Mouse (Mus musculus) G1E-ER4 (cell line): ENCODE data around the gene Stx1a. TPM values are rescaled to one million over a fixed set of nuclear protein-coding genes. Genes with fewer than 3 reads are reported as not detected.

Source experiments
- GATA1 ChIP-seq: IDR thresholded peaks from one replicate; pipeline ENCODE4 v1.8.0; 2012; ENCODE audit warnings: low read length, inconsistent platforms
- polyA plus RNA-seq: library from polyadenylated mRNA; stranded (reverse); fragments of >175 nt; gene quantifications from 2 replicates; pipeline ENCODE4 v1.2.3, GENCODE M21; 2012

Stx1a gene
- 7.6 and 7.9 TPM in 2 replicates for polyA plus RNA-seq

DNA sequence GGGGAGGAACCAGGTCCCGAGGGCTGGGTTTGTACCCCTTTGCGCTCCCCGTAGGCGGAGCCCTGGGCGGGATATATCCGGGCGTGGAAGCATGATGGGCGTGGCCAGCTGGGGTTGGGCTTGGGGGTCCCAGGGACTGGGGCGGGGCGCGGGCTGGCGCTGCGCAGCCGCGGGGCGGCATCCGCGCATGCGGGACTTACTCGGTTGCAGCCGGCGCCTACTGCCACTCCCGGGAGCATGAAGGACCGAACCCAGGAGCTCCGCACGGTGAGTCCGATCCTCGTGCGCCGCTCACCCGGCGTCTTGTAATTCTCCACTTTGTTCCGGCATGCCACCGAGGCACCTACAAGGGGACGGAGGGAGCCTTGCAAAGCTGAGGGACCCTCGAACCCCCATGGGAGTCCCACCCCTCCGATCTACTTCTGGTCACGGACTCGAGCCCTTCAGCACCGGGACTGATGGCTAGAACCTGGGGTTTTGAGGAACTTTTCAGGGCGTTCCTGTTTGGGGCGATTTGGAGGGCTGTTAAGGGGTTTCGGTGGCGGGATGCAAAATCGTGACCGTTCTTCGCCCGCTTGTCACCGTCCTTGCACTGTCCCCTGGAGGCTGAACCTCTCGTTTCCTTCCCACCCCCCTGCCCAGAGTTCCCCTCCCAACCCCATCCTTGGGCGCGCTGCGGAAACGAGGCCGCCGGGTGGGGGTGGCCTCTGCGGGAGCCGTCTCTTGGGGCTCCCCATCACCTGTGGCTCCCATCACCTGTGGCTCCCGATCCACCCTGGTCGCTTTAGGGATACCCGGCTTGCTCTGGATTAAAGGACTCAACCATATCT is at the start of gene Stx1a:
Gene Stx1a, plus strand, starts transcription at position 139 of the 830 bp plus-strand sequence.
- no peak for TF ChIP-seq GATA1

DNA sequence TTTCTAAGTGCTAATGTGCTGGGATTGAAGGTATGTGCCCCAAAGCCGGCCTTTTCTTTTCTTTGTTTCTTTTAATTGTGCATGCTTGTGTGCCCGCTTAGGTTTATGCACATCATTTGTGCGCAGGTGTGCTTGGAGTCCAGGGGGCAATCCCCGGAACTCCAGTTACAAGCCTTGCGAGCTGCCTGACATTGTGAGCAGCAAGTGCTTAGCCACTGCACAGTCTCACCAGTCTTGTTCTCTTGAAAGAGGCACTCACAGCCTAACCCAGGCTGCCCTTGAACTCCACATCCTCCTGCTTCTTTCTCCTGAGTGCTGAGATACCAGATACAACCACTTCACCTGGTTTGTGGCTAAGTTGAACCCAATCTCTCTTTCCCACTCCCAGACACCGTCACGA is 49.8 kb upstream of the Stx1a start:
- TF ChIP-seq GATA1: no peak

DNA sequence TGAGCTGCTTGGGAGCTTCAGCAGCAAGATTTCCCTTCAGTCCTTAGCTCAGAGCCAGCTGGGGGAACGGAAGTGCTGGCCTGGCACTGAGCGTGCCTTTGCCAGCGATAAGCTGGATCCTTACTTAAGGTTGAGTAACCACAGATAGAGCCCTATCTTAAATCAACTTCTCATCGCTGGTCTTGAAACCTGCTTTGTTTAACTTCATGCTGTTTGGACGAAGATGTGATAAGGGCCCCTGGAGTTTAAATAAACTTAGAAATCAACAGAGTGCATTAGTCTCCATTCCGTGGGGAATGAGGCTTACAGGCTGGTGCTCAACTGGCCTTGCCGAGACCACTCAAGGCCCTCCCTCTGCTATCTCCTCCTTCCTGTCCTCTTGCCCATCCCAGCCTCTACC is 49.0 kb upstream of the Stx1a start:
- peak; percentile 99 for TF ChIP-seq GATA1

DNA sequence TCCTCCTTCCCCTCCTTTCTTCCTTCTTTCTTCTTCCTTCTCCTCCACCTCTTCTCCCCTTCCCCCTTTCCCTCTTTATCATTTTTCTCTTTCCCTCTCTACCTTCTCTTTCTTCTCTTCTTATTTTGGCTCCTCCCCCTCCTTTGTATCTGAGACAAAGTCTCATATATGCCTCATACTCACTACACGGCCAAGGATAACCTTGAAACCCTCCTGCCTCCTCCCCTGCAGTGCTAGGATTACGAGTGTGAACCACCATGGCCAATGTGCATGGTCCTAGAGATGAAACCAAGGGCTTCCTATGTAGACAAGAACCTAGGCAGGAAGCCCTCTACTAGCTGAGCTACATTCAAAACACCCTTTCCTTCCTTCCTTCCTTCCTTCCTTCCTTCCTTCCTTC is 48.4 kb upstream of the Stx1a start:
- no peak for TF ChIP-seq GATA1

DNA sequence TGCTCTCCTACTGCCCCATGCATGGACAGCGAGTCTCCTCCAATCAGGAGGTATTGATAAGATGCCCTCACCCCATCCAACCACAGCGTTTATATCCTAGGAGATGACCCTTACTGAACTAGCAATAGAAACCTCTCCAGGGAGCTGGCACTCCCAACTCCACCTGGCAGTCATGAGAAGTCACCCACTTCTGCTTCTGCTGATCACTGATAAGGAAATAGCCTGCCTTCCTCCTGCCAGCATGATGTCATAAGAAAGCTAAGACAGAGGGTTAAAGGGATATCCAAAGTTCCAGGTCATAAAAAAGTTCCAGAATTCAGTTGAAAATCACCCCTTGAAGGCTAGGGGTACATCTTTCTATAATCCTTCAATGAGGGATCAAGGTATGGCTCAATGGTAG is 47.1 kb upstream of the Stx1a start:
- no peak for TF ChIP-seq GATA1

DNA sequence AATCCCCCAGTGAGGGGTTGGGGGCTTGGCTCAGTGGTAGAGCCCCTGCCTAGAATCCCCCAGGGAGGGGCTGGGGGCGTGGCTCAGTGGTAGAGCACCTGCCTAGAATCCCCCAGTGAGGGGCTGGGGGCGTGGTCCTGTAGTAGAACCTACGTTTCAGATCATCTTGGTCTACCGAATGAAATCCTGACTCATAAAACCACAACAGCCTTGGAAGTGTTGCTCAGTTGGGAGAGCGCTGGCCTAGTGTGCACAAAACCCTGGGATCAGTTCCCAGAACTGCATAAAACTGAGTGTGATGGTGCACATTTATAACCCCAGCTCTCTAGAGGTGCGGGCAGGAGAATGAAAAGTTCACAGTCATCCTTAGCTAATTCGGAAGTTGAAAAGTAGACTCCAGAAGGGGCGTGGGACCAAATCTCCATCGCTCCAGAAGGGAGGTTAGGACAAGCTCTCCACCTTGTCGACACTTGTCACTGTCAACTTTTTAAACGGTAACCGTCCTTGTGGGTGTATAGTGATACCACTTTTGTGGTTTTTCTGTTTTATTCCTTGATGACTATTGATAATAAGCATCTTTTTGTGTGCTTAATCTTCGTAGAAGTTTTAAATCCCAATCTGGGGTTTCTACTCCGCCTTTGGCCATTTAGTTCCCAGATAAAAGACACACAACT is 46.6 kb upstream of the Stx1a start:
- peak; percentile 76 for TF ChIP-seq GATA1

DNA sequence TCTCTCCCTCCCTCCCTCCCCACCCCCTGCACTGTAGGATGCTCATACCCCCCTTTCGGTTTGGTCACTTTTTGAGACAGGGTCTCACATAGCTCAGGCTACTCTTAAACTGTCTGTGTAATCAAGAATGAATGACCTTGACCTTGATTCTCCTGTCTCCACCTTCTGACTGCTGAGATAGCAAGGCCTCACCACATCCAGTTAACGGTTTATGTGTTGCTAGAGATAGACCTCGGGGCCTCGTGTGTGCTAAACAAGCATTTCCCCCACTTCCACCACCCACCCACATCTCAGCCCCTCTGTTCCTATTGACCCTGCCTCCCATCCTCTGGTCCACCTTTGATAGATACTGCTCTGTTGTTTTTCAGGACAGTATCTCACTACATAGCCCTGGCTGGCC is 45.4 kb upstream of the Stx1a start:
- TF ChIP-seq GATA1: no peak

DNA sequence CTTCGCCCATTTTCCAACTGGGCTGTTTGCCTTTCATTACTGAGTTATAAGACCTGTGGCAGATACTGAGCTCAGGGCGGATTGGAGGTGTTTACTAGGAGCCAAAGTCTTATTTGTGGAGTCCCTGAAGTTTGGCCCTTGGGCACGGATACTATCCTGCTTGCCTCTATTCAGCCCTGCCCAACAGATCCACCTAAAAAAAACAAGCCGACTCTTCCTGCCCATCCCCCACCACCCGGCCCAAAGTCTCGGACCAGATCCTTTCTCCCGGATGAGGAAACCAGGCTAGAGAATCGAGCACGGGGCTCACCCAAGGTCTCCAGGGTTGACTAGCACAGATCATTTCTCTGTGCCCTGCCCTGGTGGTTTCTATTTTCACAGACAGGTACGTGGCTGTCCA is 42.1 kb upstream of the Stx1a start:
- no peak for TF ChIP-seq GATA1

DNA sequence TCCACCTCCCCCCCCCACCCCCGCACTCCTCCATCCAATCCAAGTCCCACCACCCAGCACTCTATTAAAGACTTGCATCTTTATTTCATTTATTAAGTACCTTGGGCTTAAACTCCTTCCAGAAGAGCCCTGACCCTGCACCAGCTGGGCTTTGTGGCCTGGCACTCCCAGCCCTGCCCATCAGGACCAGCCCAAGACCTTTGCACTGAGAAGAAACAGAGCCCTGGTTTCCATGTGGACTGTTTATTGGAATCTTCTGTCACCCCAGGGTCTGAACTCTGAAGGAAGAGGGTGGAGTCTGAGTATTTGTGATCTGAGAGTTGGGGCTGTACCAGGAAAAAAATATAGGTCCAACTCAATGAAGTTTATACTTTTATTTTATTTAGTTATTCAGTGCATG is 40.2 kb upstream of the Stx1a start:
- no peak for TF ChIP-seq GATA1

DNA sequence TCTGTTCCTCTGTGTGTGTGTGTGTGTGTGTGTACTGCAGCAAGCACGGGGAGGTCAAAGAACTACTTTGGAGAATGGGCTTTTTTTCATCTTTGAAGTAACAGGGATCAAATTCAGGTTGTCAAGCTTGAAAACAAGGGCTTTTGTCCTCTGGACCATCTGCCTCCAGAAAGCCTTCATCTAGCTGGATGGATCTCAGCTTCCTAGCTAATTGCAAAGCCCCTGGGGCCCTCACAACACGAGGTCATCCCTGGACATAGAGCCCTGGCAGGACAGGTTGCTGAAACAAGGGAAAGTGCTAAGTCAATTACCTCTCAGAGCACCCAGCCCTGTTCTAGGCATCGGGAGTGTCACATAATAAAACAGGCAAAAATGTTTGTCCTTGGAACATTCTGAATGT is 39.5 kb upstream of the Stx1a start:
- TF ChIP-seq GATA1: no peak

DNA sequence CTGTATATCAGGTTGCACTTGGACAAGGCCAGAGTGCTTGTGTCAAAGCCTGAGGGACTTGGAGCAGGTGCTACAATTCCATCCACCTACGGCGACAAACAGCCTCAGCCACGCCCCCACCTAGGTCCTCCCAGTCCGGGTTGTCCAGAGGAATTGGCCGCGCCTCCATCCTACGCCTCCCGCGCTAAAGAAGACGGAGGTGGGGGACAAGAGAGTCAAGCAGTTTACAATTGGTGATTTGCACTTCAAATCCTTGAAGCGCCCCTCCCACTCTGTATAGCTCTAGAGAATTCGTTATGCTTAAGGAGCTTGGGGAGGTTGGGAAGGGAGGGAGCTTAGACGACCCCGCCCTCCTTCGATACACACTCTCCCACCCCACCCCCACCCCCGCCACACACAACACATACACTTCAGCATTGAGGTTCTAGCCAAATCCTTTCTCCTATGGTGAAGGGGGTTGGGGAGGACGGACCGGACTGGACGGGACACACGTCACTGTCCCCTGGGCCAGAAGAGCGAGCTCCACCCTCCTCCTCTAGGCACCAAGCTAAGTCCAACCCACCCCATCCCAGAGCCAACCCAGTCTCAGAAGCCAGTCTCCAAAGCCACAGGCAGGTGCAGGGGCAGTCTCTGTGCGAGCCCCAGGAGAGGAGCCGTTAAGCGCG is 37.5 kb upstream of the Stx1a start, which contains the start of gene Cldn3:
Gene Cldn3, plus strand, starts transcription at position 582 of the 665 bp plus-strand sequence.
- no peak for TF ChIP-seq GATA1

DNA sequence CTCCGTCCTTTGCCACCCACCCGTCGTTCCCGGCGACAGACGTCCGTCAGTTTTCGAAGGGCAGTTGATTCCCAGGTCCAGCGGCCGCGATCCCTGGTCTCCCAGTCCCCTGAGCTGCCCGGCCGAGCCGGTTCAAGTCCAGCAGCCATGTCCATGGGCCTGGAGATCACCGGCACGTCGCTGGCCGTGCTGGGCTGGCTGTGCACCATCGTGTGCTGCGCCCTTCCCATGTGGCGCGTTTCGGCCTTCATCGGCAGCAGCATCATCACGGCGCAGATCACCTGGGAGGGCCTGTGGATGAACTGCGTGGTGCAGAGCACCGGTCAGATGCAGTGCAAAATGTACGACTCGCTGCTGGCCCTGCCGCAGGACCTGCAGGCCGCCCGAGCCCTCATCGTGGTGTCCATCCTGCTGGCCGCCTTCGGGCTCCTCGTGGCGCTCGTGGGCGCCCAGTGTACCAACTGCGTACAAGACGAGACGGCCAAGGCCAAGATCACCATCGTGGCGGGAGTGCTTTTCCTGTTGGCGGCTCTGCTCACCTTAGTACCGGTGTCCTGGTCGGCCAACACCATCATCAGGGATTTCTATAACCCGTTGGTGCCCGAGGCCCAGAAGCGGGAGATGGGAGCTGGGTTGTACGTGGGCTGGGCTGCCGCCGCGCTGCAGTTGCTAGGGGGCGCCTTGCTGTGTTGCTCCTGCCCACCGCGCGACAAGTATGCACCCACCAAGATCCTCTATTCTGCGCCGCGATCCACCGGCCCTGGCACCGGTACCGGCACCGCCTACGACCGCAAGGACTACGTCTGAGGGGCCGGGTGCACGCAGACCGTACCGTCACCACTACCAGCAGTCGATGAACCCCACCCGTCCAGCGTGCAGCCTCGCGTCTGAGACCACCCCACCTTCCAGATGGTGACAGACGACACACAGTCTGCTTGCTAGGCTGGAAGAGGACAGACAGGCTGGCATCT is 36.7 kb upstream of the Stx1a start:
- TF ChIP-seq GATA1: no peak

DNA sequence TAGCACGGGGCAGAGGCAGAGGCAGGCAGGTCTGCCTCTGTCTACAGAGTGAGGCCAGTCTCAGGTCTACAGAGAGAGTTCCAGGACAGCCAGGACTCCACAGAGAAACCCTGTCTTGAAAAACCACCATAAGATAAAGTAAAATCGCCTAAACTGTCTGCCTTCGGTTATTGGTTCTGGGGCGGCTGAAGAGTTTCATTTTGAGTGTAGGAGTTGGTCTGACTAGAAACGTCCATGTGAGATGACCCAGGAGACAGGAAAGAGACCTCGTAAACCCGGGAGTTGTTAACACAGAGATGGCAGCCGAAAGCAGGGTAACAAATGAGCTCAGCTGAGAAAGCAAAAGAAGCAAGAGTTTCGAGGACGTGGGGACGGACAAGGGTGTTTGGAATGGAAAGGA is 34.1 kb upstream of the Stx1a start:
- no peak for TF ChIP-seq GATA1

DNA sequence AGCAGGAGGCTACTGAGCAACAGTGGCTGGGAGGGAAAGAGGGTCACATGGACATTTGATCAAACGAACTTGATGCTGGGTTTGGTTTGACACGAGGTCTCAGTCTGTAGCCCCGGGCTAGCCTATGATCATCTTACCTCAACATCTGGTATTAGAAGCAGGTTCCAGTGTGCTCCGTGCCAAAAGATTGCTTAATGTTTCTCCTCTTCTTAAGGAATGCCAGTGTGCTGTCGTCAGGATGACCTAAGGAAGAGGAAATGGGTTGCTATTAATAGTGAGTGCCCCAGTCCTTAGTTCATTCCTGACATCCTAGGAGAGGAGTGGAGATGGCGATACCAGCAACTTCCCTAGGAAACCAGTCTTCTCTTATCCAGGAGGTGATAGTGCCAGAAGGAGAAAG is 33.5 kb upstream of the Stx1a start:
- no peak for TF ChIP-seq GATA1

DNA sequence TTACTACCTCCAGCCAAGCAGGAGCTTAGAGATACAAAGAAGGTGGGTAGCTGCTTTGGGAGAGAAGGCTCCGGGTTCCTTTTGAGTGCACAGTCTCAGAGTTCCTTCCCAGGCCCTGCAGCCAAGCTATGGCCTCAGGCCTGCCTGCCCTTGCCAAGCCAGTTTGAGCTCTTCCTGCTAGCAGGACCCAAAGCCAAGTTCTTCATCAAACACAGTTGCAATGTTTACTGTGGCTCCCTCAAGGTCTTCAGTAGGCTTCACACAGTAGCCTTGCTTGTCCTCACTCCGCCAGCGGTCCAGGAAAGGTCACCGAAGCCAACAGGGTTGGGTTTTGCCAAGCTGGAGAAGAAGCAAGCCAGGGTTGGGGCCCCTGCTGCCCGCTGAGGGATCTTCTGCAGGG is 30.7 kb upstream of the Stx1a start:
- no peak for TF ChIP-seq GATA1
